Mouse (Mus musculus): ENCODE results near the gene Eps15.

- no peak for TF ChIP-seq CHD2 (IDR thresholded peaks at IDR 0.05; ENCODE audit: low read depth, low read length)
- no peak for TF ChIP-seq ZC3H11A (IDR thresholded peaks at IDR 0.05; ENCODE audit: borderline replicate concordance, low read depth, low read length)
- TF ChIP-seq ZNF384 (IDR thresholded peaks at IDR 0.05; ENCODE audit: low read depth, low read length) = no peak
- no peak for TF ChIP-seq MAFK (IDR thresholded peaks at IDR 0.05; ENCODE audit: insufficient read depth, low read depth, low read length)
- TF ChIP-seq HCFC1 (IDR thresholded peaks at IDR 0.05; ENCODE audit: borderline replicate concordance, insufficient read depth, low read length) = no peak
Measured at GRCm38 (mm10) chr4:109299136-109299535, 19.1 kb downstream of the Eps15 start.

Data from ES-E14 (cell line).